Mouse (Mus musculus): Measurements from ENCODE around the gene Cyp4f13.

DNA sequence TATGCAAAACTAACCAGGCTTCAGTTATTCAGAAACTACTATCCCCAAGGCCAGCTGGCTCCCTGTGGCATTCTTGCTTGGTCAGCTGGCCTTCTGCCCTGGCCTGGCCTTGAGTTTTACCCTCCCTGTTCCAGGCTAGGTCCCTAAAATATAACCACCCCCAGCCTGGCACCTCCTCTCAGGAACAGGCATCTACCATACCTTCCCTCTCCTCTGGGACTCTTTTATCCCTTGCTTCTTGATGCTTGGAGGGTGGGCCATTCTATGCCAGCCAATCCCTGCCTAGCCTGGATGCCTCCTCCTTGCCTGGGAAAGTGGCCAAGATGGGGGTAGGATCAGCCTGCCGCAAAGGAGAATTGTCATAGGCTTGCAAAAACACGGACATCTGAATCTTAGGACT is 30.1 kb downstream of the Cyp4f13 start, which contains the start of gene Cyp4f14:
- TF ChIP-seq POLR2A (IDR thresholded peaks at IDR 0.05; ENCODE audit: low read depth, low read length) (no peak), EP300 (IDR thresholded peaks at IDR 0.05; ENCODE audit: low read length) (no peak), E2F4 (IDR thresholded peaks at IDR 0.05; ENCODE audit: insufficient replicate concordance, low read depth, low read length) (no peak), CTCF (conservative IDR thresholded peaks at IDR 0.05 in 1 of 2, IDR thresholded peaks at IDR 0.05 in 1 of 2; ENCODE audit: low read depth in 2 of 2, low read length in 2 of 2) (no peak), POLR2AphosphoS2 (IDR thresholded peaks at IDR 0.05; ENCODE audit: low read depth, low read length) (no peak)

All from CH12.LX (cell line).